Mouse (Mus musculus) stomach, postnatal 0 days (tissue): ENCODE data around the gene Mylk4. TPM values are rescaled to one million over a fixed set of nuclear protein-coding genes. Genes with fewer than 3 reads are reported as not detected.

ENCODE experiments used
- ATAC-seq: fragments of 200-750 bp; cut with Nextera tagmentation; 2 replicates; pipeline ENCODE4 v1.8.0; 2017; ENCODE audit not compliant: low FRiP score, low TSS enrichment
- DNase-seq: peaks from one replicate; pipeline ENCODE4 v3.0.0-alpha.2; 2016; ENCODE audit warnings: low spot score
- H3K27ac ChIP-seq: fragments of 300-500 bp; sonication (generic); replicated peaks from 2 replicates; pipeline ENCODE4 v1.5.1; 2014; ENCODE audit warnings: mild to moderate bottlenecking, control low read depth
- H3K27me3 ChIP-seq: fragments of 300-500 bp; sonication (generic); 2 replicates; pipeline ENCODE4 v1.6.1; 2014; ENCODE audit warnings: low read length; ENCODE audit not compliant: control insufficient read depth, insufficient read depth
- H3K36me3 ChIP-seq: fragments of 300-500 bp; sonication (generic); 2 replicates; pipeline ENCODE4 v1.6.1; 2014; ENCODE audit warnings: low read length, mixed read lengths; ENCODE audit not compliant: control insufficient read depth, insufficient read depth
- H3K4me1 ChIP-seq: fragments of 300-500 bp; sonication (generic); replicated peaks from 2 replicates; pipeline ENCODE4 v1.6.1; 2014; ENCODE audit warnings: antibody characterized with exemption; ENCODE audit not compliant: control insufficient read depth, insufficient read depth
- H3K4me2 ChIP-seq: fragments of 300-500 bp; sonication (generic); replicated peaks from 2 replicates; pipeline ENCODE4 v1.6.1; 2014; ENCODE audit warnings: low read depth, mild to moderate bottlenecking, control low read depth, moderate library complexity
- H3K4me3 ChIP-seq: fragments of 300-500 bp; sonication (generic); 2 replicates; pipeline ENCODE4 v1.5.1; 2014; ENCODE audit warnings: low read depth, low read length, control low read depth
- H3K9ac ChIP-seq: fragments of 300-500 bp; sonication (generic); 2 replicates; pipeline ENCODE4 v1.6.1; 2014; ENCODE audit warnings: mild to moderate bottlenecking, low read length, control low read depth, mixed read lengths
- H3K9me3 ChIP-seq: fragments of 300-500 bp; sonication (generic); 2 replicates; pipeline ENCODE4 v1.6.1; 2016; ENCODE audit warnings: low read length; ENCODE audit not compliant: control insufficient read depth
- CTCF ChIP-seq: IDR thresholded peaks from 2 replicates; pipeline ENCODE4 v1.5.1; 2016; ENCODE audit warnings: antibody characterized with exemption, low read depth, mild to moderate bottlenecking, moderate library complexity
- EP300 ChIP-seq: optimal IDR thresholded peaks from 2 replicates; pipeline ENCODE3; 2016; ENCODE audit warnings: antibody characterized with exemption
- WGBS: fragments of 180-500 bp; shearing (Covaris S2); extraction: QIAGEN DNeasy Blood & Tissue Kit; methylation state at CpG from one replicate; pipeline ENCODE4 v1.1.7; 2014; 5-methylcytosine and 5-hydroxymethylcytosine counted together
- polyA plus RNA-seq: library from polyadenylated mRNA; unstranded; fragments of >200 nt; fragmentation: Nextera tagmentation; extraction: Ambion mirVana; gene quantifications from 2 replicates; pipeline ENCODE4 v1.2.1, GENCODE M21; 2015

The Mylk4 gene
- polyA plus RNA-seq, 1 experiment from 2014 or later: 0.12 TPM

DNA sequence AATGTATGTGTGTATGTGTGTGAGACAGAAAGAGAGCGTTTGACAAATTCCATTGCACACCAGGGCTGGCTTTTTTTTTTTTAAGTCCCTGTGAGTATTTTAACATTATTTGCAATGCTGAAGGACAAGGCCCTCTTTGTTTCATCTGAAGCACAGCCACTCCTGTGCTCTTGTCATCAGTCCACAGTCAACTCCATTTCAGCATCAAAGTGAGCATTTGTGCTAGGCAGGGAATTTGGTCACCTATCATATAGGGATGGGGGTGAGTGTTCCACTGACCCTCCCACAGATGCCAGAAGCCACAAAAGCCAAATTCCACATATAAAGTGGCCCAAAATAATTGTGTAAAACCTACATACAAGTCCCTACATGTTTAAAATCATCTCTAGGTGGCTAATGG is 78.4 kb downstream of the Mylk4 start:
- no peaks in the 10 kb centered on the region for H3K36me3 ChIP-seq
- no peak overlapping the region for H3K4me2 ChIP-seq
- H3K4me1 ChIP-seq: no peaks in the 10 kb centered on the region
- H3K9ac ChIP-seq: no peak overlapping the region
- WGBS: 48% methylated on average over 1 of the region's 1 CpGs
- H3K9me3 ChIP-seq: no peaks in the 10 kb centered on the region
- ATAC-seq: no peak
- TF ChIP-seq CTCF: no peak
- no peak for TF ChIP-seq EP300
- no peak overlapping the region for H3K4me3 ChIP-seq
- H3K27me3 ChIP-seq: no peaks in the 10 kb centered on the region
- H3K27ac ChIP-seq: no peak overlapping the region
- DNase-seq: no peak

DNA sequence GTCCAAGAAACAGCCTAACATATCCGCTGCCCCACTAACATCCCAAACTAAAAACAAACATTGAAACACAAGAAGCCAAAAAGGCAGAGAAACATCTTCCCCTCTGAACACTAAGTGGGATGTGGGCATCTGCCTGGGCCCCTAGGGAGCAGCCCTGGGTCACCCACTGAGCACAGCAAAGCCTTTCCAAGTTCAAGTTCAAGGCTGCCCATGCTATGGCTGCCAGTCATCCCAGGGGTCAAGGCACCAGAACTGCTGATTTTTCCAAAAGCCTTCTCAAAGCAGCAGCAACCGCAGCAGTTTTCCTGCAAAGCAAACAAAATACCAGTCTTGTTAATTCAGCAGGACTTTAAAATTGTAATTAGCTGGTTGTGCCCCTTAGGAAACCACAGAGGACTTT is 78.8 kb downstream of the Mylk4 start:
- Histone ChIP-seq H3K27me3 (no peaks in the 10 kb centered on the region), H3K36me3 (no peaks in the 10 kb centered on the region), H3K27ac (no peak overlapping the region), H3K9me3 (no peaks in the 10 kb centered on the region), H3K4me1 (no peaks in the 10 kb centered on the region), H3K4me3 (no peak overlapping the region), H3K9ac (no peak overlapping the region), H3K4me2 (no peak overlapping the region)
- 56% methylated on average over 2 of the region's 2 CpGs for WGBS
- DNase-seq (no peak), ATAC-seq (no peak)
- TF ChIP-seq CTCF (no peak), EP300 (no peak)

DNA sequence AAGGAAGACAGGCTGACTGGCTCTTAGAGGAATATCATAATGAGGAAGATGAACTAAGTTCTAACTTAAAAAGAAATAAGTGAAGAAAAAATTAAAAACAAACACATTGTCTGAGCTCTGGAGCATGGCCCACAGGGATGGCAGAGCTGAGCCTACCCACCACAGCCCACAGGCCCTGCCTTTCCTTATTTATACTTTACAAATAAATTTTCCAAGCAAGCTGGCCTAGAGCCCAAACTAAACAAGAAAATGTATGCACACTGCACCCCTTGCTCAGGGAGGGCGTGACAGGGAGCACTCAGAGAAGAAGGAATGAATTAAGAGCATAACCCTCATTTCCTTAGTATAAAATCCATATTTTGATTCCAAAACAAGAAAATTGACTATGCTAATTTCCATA is 82.2 kb downstream of the Mylk4 start:
- no peaks in the 10 kb centered on the region for H3K27me3 ChIP-seq
- DNase-seq (no peak), ATAC-seq (no peak)
- no peak overlapping the region for H3K4me3 ChIP-seq
- WGBS: 48% methylated on average over 1 of the region's 1 CpGs
- H3K36me3 ChIP-seq: no peaks in the 10 kb centered on the region
- H3K9ac ChIP-seq: no peak overlapping the region
- no peaks in the 10 kb centered on the region for H3K9me3 ChIP-seq
- H3K4me1 ChIP-seq: no peaks in the 10 kb centered on the region
- no peak for TF ChIP-seq CTCF
- no peak overlapping the region for H3K27ac ChIP-seq
- no peak overlapping the region for H3K4me2 ChIP-seq

DNA sequence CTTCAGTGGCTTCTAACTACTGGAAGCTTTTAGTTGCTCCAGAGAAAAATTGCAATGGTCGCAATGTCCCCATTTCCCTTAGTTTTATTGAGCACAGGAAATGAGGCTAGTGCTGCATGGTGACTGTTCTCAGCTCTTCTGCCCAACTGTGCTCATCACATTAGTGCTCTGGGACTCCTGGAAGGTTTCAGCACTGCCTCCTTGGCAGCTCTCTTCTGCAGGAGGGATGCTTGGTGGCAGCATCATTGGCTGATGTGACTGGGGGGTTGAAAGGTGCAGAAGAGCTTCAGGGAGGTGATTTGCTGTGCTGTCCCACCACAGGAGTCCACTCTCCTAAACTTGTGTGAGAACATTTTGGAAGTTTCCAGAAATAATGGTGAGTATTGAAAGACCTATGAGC is 84.4 kb downstream of the Mylk4 start:
- Histone ChIP-seq H3K9ac (no peak overlapping the region), H3K27me3 (no peaks in the 10 kb centered on the region), H3K9me3 (no peaks in the 10 kb centered on the region), H3K4me1 (no peaks in the 10 kb centered on the region), H3K36me3 (no peaks in the 10 kb centered on the region), H3K27ac (no peak overlapping the region), H3K4me2 (no peak overlapping the region), H3K4me3 (no peak overlapping the region)
- ATAC-seq (no peak), DNase-seq (no peak)
- no peak for TF ChIP-seq EP300
- TF ChIP-seq CTCF: no peak
- WGBS: 100% methylated on average over 1 of the region's 1 CpGs

DNA sequence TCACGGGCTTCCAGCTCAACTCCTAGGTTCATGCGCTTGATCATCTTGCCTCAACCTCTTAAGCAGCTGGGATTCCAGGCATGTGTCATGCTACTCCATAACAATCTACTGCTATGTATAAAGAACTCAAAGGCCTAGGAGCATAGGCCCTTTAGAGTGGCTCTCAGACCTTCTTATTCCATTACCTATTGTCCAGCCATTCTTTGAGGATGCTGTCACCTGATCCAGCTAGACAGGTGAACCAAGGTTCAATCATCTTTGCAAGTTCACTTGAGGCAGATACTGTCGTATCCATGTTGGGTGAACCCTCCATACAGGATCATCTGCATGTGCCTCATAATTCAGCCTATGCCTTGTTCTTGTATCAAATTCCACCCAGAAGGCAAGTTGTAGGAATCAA is 84.8 kb downstream of the Mylk4 start:
- 89% methylated on average over 3 of the region's 3 CpGs for WGBS
- no peaks in the 10 kb centered on the region for H3K36me3 ChIP-seq
- H3K4me3 ChIP-seq: no peak overlapping the region
- H3K27me3 ChIP-seq: no peaks in the 10 kb centered on the region
- H3K9me3 ChIP-seq: no peaks in the 10 kb centered on the region
- ATAC-seq (no peak), DNase-seq (no peak)
- no peak overlapping the region for H3K9ac ChIP-seq
- H3K4me1 ChIP-seq: no peaks in the 10 kb centered on the region
- no peak overlapping the region for H3K27ac ChIP-seq
- TF ChIP-seq CTCF: no peak
- TF ChIP-seq EP300: no peak
- H3K4me2 ChIP-seq: no peak overlapping the region

DNA sequence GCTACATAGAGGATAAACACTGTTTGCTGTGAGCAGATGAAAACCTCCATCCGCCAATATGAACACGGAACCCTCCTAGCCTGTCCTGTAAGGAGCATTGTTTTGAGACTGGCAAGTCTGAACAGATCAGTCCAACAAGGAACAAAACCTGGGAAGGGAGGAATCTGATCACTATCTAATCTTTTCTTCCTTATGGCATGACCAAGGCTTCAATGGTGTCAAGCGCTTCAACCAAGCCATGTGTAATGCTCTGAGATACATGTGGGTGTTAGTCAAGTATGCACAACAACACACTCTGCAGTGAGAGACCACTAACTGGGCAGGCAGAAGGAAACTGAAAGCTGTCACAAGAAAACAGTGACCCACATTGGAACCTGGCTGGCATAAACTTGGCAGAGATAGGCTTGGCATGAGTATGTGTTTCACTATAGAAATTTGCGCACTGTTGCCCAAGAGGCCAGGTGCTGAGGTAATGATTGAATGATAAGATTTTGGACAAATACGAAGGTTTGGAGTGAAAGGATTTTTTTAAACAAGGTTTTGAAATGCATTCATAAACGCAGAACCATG is 89.8 kb downstream of the Mylk4 start:
- ATAC-seq (no peak), DNase-seq (no peak)
- no peak overlapping the region for H3K27ac ChIP-seq
- H3K27me3 ChIP-seq: no peaks in the 10 kb centered on the region
- H3K9ac ChIP-seq: no peak overlapping the region
- TF ChIP-seq EP300 (no peak), CTCF (no peak)
- 72% methylated on average over 6 of the region's 6 CpGs for whole genome bisulfite sequencing
- H3K36me3 ChIP-seq: no peaks in the 10 kb centered on the region
- no peak overlapping the region for H3K4me3 ChIP-seq
- no peaks in the 10 kb centered on the region for H3K9me3 ChIP-seq
- no peak overlapping the region for H3K4me2 ChIP-seq
- H3K4me1 ChIP-seq: no peaks in the 10 kb centered on the region
